Mouse (Mus musculus) left cerebral cortex, adult 2 months (tissue): Measurements from ENCODE around the gene Gm44790. TPM values are rescaled to one million over a fixed set of nuclear protein-coding genes. Genes with fewer than 3 reads are reported as not detected.
A peak's percentile ranks its signal among the peaks of the same experiment; 100 is the strongest.

Source experiments
- DNase-seq, 2 experiments: peaks; one replicate each; pipeline ENCODE4 v3.0.0; 2021 to 2022; ENCODE audit warnings: low spot score in 2 of 2, mixed read lengths in 1 of 2; ENCODE audit errors: extremely low spot score in 1 of 2
- H3K27ac ChIP-seq: fragments of 200-600 bp; 2 replicates; pipeline ENCODE4 v1.8.1; 2022
- H3K4me3 ChIP-seq: fragments of 200-600 bp; 2 replicates; pipeline ENCODE4 v1.8.1; 2022
- CTCF ChIP-seq: fragments of 200-600 bp; IDR thresholded peaks from 2 replicates; pipeline ENCODE4 v1.8.1; 2022; ENCODE audit warnings: antibody characterized with exemption, mild to moderate bottlenecking, moderate library complexity
- intact Hi-C: fragments of 180-260 bp; cut with DNase I; formaldehyde crosslinking; loops from one replicate; pipeline ENCODE4 v1.15.1; 2025
- total RNA-seq, 2 experiments: library from RNA; stranded (reverse); gene quantifications; 2 replicates each; pipeline ENCODE4 v1.2.3; 2021

The Gm44790 gene
- total RNA-seq, 2 experiments from 2014 or later: not detected

GRCm38 (mm10) chr6:86446927-86447568, 20.6 kb downstream of the Gm44790 start:
- no peak for DNase-seq
- no peak for TF ChIP-seq CTCF
- Histone ChIP-seq H3K4me3 (no peak overlapping the region), H3K27ac (no peak overlapping the region)
- intact Hi-C loops: no loop called here

- Histone ChIP-seq H3K4me3 (no peak overlapping the region), H3K27ac (no peak overlapping the region)
- DNase-seq: no peak
- intact Hi-C loops: no loop called here
- no peak for TF ChIP-seq CTCF
These were observed 30.3 kb downstream of the Gm44790 start for GRCm38 (mm10) chr6:86456727-86457126.

GRCm38 (mm10) chr6:86463079-86463478, 36.6 kb downstream of the Gm44790 start:
- Histone ChIP-seq H3K4me3 (no peak overlapping the region), H3K27ac (no peak overlapping the region)
- intact Hi-C loops: no loop called here
- TF ChIP-seq CTCF: no peak
- DNase-seq: no peak

- no peak for DNase-seq
- intact Hi-C loops: no loop called here
These were observed 44.9 kb downstream of the Gm44790 start for GRCm38 (mm10) chr6:86471317-86471716.

GRCm38 (mm10) chr6:86471760-86472099, 45.3 kb downstream of the Gm44790 start:
- no peak for TF ChIP-seq CTCF
- intact Hi-C loops: loop anchor here (1.0 to 2.0 kb wide), 3 partner anchors 55 to 197 kb away; partner anchors contain the start of genes Mxd1 and Pcbp1
- peak overlapping the region; percentile 43 for H3K4me3 ChIP-seq
- peak overlapping the region; percentile 86 for H3K27ac ChIP-seq
- DNase-seq: no peak

More at GRCm38 (mm10) chr6:86471317-86471716, 44.9 kb downstream of the Gm44790 start:
- Histone ChIP-seq H3K4me3 (peak overlapping the region; percentile 43; the same call in 1 of the 2 replicates), H3K27ac (peak overlapping the region; percentile 86)
- TF ChIP-seq CTCF: no peak

- Histone ChIP-seq H3K4me3 (peak overlapping the region; percentile 43), H3K27ac (peak overlapping the region; percentile 86)
- intact Hi-C loops: loop anchor here (1.0 to 2.0 kb wide), 3 partner anchors 54 to 196 kb away; partner anchors contain the start of genes Mxd1 and Pcbp1
- peak; percentile 100 for DNase-seq
- TF ChIP-seq CTCF: peak; percentile 98
These were observed 45.9 kb downstream of the Gm44790 start for GRCm38 (mm10) chr6:86472100-86472955.

GRCm38 (mm10) chr6:86473077-86473476, 46.6 kb downstream of the Gm44790 start:
- H3K27ac ChIP-seq: peak overlapping the region; percentile 86
- peak overlapping the region; percentile 43 for H3K4me3 ChIP-seq
- no peak; the same call in 1 of the 2 replicates for TF ChIP-seq CTCF
- DNase-seq: no peak
- intact Hi-C loops: loop anchor here (2.0 kb wide), 2 partner anchors 112 to 196 kb away; partner anchors contain the start of gene Mxd1

- no peak overlapping the region for H3K4me3 ChIP-seq
- intact Hi-C loops: no loop called here
- H3K27ac ChIP-seq: no peak overlapping the region
- DNase-seq: no peak
- no peak for TF ChIP-seq CTCF
These were observed 47.6 kb downstream of the Gm44790 start for GRCm38 (mm10) chr6:86474072-86474471.

- intact Hi-C loops: no loop called here
- Histone ChIP-seq H3K27ac (no peak overlapping the region), H3K4me3 (no peak overlapping the region)
- TF ChIP-seq CTCF: no peak
- DNase-seq: no peak
These were observed 48.3 kb downstream of the Gm44790 start for GRCm38 (mm10) chr6:86474646-86475181.

- no peak for TF ChIP-seq CTCF
- Histone ChIP-seq H3K27ac (no peak overlapping the region), H3K4me3 (no peak overlapping the region)
- no peak for DNase-seq
- intact Hi-C loops: no loop called here
These were observed 49.2 kb downstream of the Gm44790 start for GRCm38 (mm10) chr6:86475462-86476167.

GRCm38 (mm10) chr6:86476931-86477330, 50.5 kb downstream of the Gm44790 start:
- Histone ChIP-seq H3K4me3 (no peak overlapping the region), H3K27ac (peak overlapping the region; percentile 54; the same call in 1 of the 2 replicates)
- intact Hi-C loops: no loop called here
- no peak for DNase-seq
- no peak for TF ChIP-seq CTCF

GRCm38 (mm10) chr6:86479311-86479710, 52.9 kb downstream of the Gm44790 start:
- no peak overlapping the region for H3K27ac ChIP-seq
- DNase-seq: no peak
- intact Hi-C loops: no loop called here
- no peak for TF ChIP-seq CTCF
- no peak overlapping the region for H3K4me3 ChIP-seq
